ENCODE assay signal across 14 mouse cellular contexts in genomic region chr6:12555114-12556099, GRCm38 (mm10).
DNase-seq lines count a peak whose midpoint lies in the region; ATAC-seq and TF ChIP-seq lines count a peak whose summit lies in the region.
"Had no signal": no experiment of that assay in that cellular context is flagged by ENCODE, and none has a peak within 500 bp of the region (broad histone marks: within the 10 kb centered on the region; RNA-seq: fewer than 3 reads in every experiment).

No protein-coding gene starts in this region.

- no peak overlapping the region for H3K4me3 ChIP-seq in midbrain, embryonic 12.5 days
- H3K4me3 ChIP-seq in midbrain, embryonic 11.5 days (ENCODE audit: low read depth, low read length) = no peak overlapping the region
- H3K4me3 ChIP-seq in kidney, adult 2 months (ENCODE audit: insufficient read depth, low read depth, low read length) = no peak overlapping the region
- H3K4me3 ChIP-seq in heart, embryonic 12.5 days = no peak overlapping the region
- H3K4me3 ChIP-seq: embryonic facial prominence, embryonic 12.5 days; myocyte had no signal

- DNase-seq in midbrain, embryonic 11.5 days (ENCODE audit: low spot score, missing footprints) = no peak
- DNase-seq in kidney, adult 2 months = peak; percentile 55
- peak; percentile 6 to 30 for DNase-seq in kidney, postnatal 4 days
- peak; percentile 6 for DNase-seq in testis, postnatal 14 days (ENCODE audit: low spot score)
- DNase-seq: adrenal gland, postnatal 10 days; heart, adult 18-20 months; thymus, postnatal 4 days had no signal

- no peaks in the 10 kb centered on the region for H3K27me3 ChIP-seq in midbrain, embryonic 12.5 days
- H3K27me3 ChIP-seq in midbrain, embryonic 11.5 days (ENCODE audit: control insufficient read depth, insufficient read depth, low read length) = no peaks in the 10 kb centered on the region
- no peaks in the 10 kb centered on the region for H3K27me3 ChIP-seq in kidney, adult 2 months (replicated peaks; ENCODE audit: control insufficient read depth, insufficient read depth, low read length)
- H3K27me3 ChIP-seq in heart, embryonic 12.5 days (replicated peaks) = no peaks in the 10 kb centered on the region
- H3K27me3 ChIP-seq: embryonic facial prominence, embryonic 12.5 days had no signal

- H3K27ac ChIP-seq in midbrain, embryonic 12.5 days (replicated peaks) = no peak overlapping the region
- H3K27ac ChIP-seq in midbrain, embryonic 11.5 days (ENCODE audit: low read depth, low read length) = no peak overlapping the region
- H3K27ac ChIP-seq in kidney, adult 2 months (ENCODE audit: insufficient read depth, low read depth, low read length) = no peak overlapping the region
- no peak overlapping the region for H3K27ac ChIP-seq in heart, embryonic 12.5 days (ENCODE audit: poor library complexity, severe bottlenecking)
- H3K27ac ChIP-seq: embryonic facial prominence, embryonic 12.5 days had no signal

- TF ChIP-seq CTCF in kidney, adult 2 months (conservative IDR thresholded peaks at IDR 0.05; ENCODE audit: insufficient read depth, insufficient read length, low read depth, low read length) = no peak

- 0 out of 2 replicates have a peak, but pooled peaks cover 3% of the 10 kb centered on the region for H3K4me1 ChIP-seq in midbrain, embryonic 12.5 days
- no peaks in the 10 kb centered on the region; the same call in 1 of the 2 replicates for H3K4me1 ChIP-seq in midbrain, embryonic 11.5 days (ENCODE audit: control insufficient read depth, insufficient read depth, low read length)
- no peaks in the 10 kb centered on the region for H3K4me1 ChIP-seq in kidney, adult 2 months (ENCODE audit: control insufficient read depth, insufficient read depth, low read length)
- H3K4me1 ChIP-seq in heart, embryonic 12.5 days (replicated peaks) = no peaks in the 10 kb centered on the region
- H3K4me1 ChIP-seq: embryonic facial prominence, embryonic 12.5 days had no signal

- H3K9me3 ChIP-seq in midbrain, embryonic 12.5 days = no peaks in the 10 kb centered on the region
- no peaks in the 10 kb centered on the region for H3K9me3 ChIP-seq in midbrain, embryonic 11.5 days (ENCODE audit: control insufficient read depth, low read length)
- no peaks in the 10 kb centered on the region for H3K9me3 ChIP-seq in heart, embryonic 12.5 days (replicated peaks)
- H3K9me3 ChIP-seq: embryonic facial prominence, embryonic 12.5 days had no signal

- WGBS in midbrain, embryonic 12.5 days = 92% methylated on average over 32 of the region's 32 CpGs
- 91% methylated on average over 32 of the region's 32 CpGs for WGBS in midbrain, embryonic 11.5 days
- WGBS in kidney, adult 2 months = 76% methylated on average over 32 of the region's 32 CpGs
- 81% methylated on average over 32 of the region's 32 CpGs for WGBS in heart, embryonic 12.5 days

- no peak for TF ChIP-seq POLR2A in kidney, adult 2 months (IDR thresholded peaks at IDR 0.05; ENCODE audit: low read depth, low read length)

- ATAC-seq in midbrain, embryonic 12.5 days (ENCODE audit: low FRiP score, low read depth) = 0 out of 2 replicates have a peak, but pooled peaks have one; percentile 23
- no peak for ATAC-seq in midbrain, embryonic 11.5 days (ENCODE audit: low FRiP score)
- no peak for ATAC-seq in heart, embryonic 12.5 days (ENCODE audit: insufficient number of reproducible peaks, low FRiP score)
- ATAC-seq in cerebellum, adult (ENCODE audit: insufficient number of reproducible peaks, low FRiP score, low TSS enrichment) = no peak
- ATAC-seq: forebrain, embryonic 14.5 days; lung, postnatal 0 days had no signal

- H3K4me2 ChIP-seq in midbrain, embryonic 12.5 days (replicated peaks) = no peak overlapping the region
- H3K4me2 ChIP-seq in midbrain, embryonic 11.5 days = no peak overlapping the region
- H3K4me2 ChIP-seq in heart, embryonic 12.5 days = no peak overlapping the region
- H3K4me2 ChIP-seq: embryonic facial prominence, embryonic 12.5 days had no signal

- peaks cover 8% of the 10 kb centered on the region for H3K36me3 ChIP-seq in midbrain, embryonic 12.5 days
- no peaks in the 10 kb centered on the region for H3K36me3 ChIP-seq in midbrain, embryonic 11.5 days (ENCODE audit: control insufficient read depth, insufficient read depth, low read length)
- H3K36me3 ChIP-seq in kidney, adult 2 months (ENCODE audit: control insufficient read depth, insufficient read depth, low read length) = no peaks in the 10 kb centered on the region
- no peaks in the 10 kb centered on the region for H3K36me3 ChIP-seq in heart, embryonic 12.5 days
- H3K36me3 ChIP-seq: embryonic facial prominence, embryonic 12.5 days had no signal

- H3K9ac ChIP-seq in midbrain, embryonic 12.5 days (replicated peaks) = no peak overlapping the region
- no peak overlapping the region for H3K9ac ChIP-seq in midbrain, embryonic 11.5 days (ENCODE audit: low read length)
- H3K9ac ChIP-seq in heart, embryonic 12.5 days = no peak overlapping the region
- H3K9ac ChIP-seq: embryonic facial prominence, embryonic 12.5 days had no signal
